Mouse (Mus musculus): Measurements from ENCODE around the gene Slc34a1. TPM values are rescaled to one million over a fixed set of nuclear protein-coding genes. Genes with fewer than 3 reads are reported as not detected.

Gene Slc34a1
- total RNA-seq, 2 experiments from 2014 or later: not detected

DNA sequence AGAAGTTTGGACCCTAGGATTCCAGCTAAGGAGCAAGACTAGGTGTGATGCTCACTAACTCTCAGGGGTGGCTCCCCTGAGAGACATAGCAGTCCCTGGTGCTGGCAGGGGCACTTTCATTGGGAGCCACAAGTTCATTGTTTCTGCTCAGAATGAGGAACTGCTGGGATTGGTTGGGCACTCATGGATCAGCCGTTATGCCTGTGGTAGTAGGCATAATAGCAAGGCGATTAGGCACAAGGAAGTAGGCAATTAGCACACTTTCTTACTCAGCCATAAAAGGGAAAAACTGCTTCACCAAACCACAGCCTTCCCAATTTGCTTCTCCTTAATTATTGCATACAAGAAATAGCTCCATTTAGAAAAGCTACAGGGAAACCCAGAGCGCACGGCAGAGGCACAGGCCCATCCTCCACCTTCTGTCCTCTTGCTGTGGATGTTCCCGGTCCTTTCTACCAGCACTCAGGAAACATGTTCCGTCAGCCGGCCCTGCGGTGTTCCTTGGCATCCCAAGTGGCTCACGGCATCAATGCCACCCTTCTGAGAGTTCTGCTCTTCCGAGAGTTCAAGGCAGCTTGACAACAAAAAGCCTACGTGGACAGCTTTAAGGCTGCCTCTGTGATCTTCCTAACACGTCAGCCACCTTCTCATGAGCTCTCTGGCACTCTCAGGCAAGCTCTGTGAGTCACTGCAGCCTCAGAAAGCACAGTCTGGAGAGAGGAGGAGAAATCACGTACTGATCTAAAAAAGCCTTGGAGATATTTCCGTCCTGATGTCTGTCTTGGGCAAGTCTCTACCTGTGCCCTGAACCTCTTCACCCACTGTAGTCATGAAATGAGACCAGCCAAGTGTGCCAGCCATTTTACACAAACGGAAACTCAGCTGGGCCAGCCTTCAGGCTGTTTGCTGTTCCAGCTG lies 6.2 kb downstream of the Slc34a1 start:
- DNase-seq (ENCODE audit: low spot score in 2 of 2): no peak

DNA sequence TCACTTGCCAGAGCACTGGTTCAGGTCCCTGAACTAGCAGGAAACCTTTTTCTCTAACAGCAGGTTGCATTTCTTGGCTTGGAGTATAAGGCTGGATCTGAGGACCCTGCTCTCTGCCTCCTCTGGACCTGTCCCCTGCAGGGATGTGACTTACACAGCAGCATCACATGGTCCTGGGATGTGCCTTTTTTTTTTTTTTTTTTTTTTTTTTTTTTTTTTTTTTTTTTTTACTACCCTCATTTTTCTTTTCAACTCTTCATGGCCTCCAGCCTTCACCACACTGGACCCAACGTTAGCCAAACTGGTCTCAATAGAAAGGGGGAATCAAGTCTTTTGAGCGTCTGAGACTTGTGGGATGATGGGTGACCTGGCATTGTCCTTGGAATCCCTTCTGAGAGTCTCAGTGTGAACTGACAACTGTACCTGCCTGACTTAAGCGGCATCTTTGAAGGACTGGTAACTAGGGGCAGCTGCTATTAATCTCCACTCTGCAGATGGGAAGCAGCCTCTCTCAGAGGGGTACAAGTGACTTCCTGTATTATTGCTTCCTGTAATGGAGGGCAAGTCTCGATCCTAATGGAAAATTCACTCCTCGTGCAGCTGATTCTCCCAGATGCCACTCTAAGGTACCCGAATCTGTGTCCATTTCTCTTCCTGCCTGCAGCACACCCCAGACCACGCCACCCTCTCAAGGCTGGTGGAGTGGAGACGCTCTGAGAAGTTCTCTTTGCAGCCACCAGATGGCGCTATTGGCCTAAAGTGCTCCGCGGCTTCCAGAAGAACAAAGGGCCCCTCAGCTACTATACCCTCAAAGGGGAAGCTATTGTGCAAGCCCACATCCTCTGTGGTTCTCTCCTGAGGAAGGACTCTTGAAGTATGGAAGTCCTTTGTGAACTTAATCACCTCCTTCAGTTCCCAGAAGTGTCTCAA lies 7.1 kb downstream of the Slc34a1 start:
- DNase-seq (ENCODE audit: low spot score in 2 of 2): peak; percentile 83

DNA sequence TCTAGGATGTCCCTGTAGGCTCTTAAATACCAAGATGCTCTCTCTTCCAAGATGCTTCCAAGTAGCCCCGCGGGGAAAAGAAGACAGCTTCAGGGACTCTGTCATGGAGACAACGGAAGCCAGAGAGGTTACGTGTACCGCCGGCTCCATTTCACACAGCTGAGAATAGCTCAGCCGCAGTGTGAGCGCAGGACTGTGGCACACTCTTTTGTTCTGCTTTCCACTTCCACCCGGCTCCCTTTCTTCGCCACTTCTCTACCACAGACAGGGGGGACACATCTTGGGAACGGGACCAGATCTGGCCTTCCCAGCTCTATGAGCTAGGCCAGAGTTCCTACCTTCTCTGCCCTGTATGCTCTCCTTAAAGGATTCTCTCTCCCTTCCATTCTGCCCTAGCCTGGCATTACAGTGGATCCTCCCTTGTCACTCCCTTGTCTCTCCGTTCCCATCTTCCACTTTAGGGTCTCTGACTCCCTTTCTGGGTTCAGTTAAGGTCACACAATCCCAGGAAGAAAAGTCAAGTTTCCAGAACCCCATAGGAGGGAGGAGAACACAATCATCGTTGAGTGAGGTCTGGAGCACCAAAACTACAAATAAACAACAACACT lies 7.9 kb downstream of the Slc34a1 start:
- DNase-seq (ENCODE audit: low spot score in 2 of 2): no peak

DNA sequence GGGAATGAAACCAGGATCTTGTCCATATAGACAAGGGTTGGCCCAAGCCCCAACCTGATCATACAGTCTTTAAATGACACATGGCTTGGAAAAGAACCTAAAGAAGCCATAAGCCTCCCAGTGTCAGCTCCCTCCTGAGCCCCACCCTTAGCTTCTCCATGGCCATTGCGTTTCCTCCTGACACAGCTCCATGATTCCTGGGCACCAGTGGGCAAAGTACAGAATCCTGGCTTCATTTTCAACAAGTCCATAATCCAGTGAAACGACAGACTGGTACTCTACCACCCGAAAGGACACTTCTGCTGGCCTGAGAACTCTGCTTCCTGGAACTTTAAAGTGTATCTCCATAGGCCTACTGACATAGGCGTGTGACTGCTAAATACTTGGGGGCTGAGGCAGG lies 9.4 kb downstream of the Slc34a1 start:
- no peak for DNase-seq (ENCODE audit: low spot score in 2 of 2)

DNA sequence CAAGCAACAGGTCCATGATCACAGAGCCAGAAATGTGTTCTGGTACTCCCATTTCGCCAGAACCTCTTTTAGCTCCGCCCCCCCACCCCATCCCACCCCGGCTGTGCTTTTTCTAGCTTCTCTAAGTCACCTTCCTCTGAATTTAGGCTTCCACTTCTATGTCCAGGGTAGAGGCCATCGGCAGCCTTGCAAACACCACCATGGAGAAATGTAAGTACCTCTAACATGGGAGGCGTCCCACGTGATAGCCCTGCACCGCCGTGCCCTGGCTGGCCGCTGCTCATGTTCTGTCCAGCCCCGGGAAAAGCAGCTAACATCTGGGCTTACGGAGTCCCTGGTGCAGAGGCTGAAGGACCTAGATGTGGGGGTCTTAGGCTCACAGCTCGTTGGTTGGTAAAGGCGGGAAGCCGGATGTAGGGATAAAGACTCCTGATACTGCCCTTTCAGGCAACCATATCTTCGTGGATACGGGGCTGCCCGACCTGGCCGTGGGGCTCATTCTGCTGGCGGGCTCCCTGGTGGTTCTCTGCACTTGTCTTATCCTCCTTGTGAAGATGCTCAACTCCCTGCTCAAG lies 10.6 kb downstream of the Slc34a1 start:
- DNase-seq (ENCODE audit: low spot score in 2 of 2): no peak

DNA sequence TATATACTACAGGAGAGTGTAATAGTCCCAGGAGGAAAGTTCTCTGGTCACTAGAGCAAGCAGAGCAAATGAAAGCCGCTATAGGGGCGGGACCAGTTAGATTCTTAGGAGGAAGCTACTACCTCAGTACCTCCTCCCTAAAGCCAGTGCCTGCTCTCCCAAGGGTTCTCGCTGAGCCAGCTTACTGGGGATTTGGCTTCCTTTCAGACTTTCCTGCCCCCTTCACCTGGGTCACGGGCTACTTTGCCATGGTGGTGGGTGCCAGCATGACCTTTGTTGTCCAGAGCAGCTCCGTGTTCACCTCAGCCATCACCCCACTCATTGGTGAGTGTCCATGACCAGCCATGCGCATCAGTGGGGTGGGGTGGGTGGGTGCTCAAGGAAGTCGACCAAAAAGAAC lies 13.8 kb downstream of the Slc34a1 start:
- DNase-seq (ENCODE audit: low spot score in 2 of 2): no peak

DNA sequence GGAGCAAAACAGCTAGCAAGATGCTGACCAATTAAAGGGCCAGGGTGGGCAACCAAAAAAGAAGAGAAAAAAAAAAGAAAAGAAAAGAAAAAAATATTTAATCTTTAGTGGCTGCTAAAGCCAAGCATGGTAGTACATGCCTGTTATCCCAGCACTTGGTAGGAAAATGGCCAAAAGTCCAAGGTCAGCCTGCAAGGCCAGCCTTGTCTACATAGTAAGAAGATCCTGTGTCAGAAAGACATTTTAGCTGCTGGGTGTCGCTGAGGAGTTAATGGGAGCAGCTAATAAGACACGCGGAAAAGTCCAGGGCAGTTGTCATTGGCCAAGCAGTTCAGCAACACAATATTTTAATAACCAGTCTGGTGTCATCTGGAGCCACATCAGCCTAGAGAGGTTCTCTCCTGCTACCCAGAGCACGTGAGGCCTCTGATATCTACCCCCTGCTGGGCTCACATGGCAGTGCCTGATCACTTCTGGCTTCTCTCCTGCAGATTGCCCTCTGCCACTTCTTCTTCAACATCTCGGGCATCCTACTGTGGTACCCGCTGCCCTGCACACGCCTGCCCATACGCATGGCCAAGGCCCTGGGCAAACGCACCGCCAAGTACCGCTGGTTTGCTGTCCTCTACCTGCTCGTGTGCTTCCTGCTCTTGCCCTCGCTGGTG lies 14.8 kb downstream of the Slc34a1 start:
- no peak for DNase-seq (ENCODE audit: low spot score in 2 of 2)

DNA sequence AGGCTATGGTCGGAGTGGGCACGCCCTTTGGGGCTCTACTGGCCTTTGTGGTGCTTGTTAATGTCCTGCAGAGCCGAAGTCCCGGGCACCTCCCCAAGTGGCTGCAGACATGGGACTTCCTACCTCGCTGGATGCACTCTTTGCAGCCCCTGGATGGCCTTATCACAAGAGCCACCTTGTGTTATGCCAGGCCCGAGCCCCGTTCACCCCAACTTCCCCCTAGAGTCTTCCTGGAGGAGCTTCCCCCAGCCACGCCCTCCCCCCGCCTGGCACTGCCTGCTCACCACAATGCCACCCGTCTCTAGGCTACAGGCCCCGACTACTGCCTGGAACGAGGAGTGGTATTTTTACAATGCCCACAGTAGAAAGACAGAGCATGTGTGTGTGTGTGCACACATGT lies 15.3 kb downstream of the Slc34a1 start:
- no peak for DNase-seq (ENCODE audit: low spot score in 2 of 2)

DNA sequence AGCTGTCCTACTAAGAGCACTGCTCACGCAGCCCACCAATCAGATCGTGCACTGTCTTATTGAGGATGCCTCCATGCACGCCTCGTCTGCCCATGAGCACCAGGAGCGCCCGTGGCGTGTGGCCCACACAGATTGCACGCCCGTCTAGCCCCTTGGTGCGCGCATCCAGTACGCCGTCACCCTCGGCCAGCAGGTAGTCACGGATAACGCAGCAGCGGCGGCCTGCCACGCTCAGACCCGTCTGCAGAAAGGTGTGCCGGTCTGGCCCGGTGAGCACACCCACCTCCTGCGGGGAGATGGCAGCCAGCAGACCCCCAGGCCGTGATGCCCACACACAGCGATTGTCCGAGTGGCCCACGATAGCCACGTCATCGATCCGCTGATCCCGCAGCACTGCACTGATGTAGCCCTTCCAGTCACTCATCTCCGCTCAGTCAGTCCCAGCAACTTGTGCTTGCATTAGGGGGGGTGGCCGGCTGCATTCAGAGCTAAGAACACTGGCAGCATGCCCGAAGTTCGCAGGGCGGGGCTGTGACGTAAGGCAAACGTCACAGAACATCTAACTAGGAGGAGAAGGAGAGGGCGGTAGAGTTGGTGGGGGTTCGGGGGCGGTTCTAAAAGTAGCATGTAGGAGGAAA lies 16.9 kb downstream of the Slc34a1 start, which contains the start of gene Pfn3:
Gene Pfn3, minus strand, starts transcription at position 490 of the 638 bp plus-strand sequence.
- DNase-seq (ENCODE audit: low spot score in 2 of 2): peak; percentile 45 to 72

DNA sequence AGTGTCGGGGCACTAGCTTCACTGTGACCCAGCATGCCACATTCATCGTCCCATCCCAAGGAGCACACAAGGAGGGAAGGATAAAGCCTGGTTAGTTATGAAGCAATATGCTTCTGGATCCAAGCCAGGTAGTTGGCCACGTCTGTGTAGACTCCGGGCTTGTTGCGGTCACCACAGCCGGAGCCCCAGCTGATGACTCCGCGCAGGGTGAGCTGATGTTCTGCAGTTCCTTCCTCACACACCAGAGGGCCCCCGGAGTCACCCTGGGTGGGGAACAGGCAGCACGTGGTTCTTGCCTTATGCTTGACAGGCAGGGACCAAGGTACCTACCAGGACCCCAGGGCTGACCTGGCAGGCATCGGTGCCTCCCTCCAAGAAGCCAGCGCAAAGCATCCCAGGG lies 20.0 kb downstream of the Slc34a1 start:
- peak; percentile 82 to 84 for DNase-seq (ENCODE audit: low spot score in 2 of 2)

DNA sequence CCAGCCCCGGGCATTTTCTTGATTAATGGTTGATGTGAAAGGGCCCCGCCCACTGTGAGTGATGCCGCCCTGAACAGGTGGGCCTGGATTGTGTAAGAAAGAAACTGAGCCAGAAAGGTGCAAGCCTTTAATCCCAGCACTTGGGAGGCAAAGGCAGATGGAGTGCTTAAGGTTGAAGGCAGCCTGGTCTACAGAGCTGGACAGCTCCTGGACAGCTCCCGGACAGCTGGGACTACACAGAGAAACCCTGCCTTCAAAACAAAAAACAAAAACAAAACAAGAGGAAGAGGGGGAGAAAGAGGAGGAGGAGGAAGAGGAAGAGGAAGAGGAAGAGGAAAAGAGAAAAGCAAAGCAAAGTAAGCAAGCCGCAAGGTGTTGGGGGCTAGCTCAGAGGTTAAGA lies 21.2 kb downstream of the Slc34a1 start:
- no peak for DNase-seq (ENCODE audit: low spot score in 2 of 2)

DNA sequence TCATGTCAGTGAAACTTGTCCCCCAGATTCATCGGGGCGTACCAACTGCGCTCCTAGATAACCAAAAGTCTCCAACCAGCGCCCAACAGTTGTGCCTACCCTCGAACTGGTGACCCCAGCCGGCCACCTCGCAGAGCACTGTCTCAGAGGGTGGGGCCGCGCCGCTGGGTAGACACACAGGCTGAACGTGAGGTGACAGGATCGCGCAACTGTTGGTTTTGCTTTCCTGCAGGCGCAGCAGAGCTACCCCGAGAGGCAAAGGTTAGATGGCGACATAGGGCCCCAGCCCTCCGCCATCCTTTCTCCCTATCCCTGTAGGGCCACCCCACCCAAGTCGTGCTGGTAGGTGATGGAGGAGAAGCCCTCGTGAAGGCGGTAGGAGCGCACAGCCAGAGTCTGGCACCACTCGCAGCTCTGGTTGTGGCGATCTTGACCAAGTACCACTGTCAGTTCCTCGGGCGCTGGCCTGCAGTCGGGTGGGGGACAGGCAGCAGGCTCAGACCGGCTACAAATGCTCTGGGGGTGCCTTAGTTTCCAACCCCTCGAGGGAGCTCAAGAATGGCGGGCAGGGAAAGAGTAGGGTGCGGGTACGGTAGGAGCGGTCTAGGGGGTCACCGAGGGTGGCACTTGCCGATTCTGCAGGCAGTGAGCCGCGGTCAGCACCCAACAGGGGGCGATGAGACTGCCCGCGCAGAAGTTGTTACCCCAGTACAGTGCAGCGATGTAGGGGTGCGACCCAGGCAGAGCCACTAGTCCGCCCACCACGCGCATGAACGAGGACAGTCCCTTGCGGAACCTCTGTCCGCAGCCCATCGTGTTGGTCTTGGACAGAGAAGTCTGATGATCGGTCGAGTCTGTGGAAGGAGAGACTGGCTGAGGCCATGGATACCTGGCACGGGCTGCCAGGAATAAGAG lies 22.3 kb downstream of the Slc34a1 start:
- DNase-seq (ENCODE audit: low spot score in 2 of 2): no peak

DNA sequence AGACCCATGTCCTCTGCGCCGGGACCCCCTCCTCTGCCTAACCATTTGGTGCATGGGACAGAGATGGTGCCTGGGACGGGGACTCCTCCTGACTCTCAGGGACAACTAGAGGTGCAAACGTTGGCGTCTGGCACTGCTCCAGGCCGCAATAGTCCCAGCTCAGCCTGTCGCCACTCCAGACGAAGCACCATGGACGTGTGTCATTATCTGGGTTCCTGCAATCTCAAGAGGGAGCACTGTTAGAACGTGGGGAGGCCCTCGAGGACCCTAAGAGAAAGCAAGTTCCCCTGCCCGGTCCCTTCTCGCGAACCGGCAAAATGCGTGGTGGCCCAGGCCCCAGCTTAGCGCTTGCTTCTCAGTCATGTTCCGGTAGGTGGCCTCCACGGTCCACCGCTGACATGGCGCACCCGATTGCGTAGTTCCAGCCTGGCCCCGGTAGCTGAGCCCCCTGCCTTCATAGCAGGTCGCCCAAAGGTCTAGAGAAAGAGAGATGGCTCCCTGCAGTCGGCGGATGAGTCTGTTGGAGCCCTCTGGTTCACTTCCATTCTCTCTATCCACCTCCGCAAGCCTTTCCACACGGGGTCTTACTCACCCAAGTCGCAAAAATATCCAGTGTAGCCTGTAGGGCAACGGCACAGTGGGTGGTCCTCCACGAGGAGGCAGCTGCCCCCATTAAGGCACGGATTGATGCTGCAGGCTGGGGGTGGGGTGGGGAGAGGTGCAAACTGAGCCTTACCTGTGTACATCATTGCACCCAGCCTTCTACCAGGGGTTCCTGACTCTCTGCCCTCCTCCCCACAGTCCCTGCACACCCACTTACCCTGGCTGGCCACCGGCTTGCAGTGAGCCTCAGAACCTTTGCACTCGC lies 23.2 kb downstream of the Slc34a1 start:
- DNase-seq (ENCODE audit: low spot score in 2 of 2): peak; percentile 64 to 76

DNA sequence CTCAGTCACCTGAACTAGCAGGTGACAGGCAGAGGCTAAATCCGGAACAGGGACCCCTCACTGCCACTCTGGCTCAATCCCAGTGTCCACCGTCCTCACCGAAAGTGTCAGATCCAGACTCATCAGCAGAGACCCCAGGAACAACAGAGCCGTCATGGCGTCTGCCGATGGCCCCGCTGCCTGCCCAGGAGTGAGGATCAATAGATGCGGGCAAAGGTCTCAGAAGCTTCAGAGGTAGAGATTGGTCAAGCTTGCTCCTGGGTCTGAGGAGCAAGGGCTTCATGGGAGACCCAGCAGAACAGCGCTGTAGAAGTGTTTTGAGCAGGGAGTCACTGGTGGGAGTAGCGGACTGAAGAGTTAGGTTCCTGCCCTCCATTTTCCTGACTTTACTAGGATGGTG lies 28.6 kb downstream of the Slc34a1 start, which contains the start of gene F12:
Gene F12, minus strand, starts transcription at position 181 of the 400 bp plus-strand sequence.
- DNase-seq (ENCODE audit: low spot score in 2 of 2): no peak

DNA sequence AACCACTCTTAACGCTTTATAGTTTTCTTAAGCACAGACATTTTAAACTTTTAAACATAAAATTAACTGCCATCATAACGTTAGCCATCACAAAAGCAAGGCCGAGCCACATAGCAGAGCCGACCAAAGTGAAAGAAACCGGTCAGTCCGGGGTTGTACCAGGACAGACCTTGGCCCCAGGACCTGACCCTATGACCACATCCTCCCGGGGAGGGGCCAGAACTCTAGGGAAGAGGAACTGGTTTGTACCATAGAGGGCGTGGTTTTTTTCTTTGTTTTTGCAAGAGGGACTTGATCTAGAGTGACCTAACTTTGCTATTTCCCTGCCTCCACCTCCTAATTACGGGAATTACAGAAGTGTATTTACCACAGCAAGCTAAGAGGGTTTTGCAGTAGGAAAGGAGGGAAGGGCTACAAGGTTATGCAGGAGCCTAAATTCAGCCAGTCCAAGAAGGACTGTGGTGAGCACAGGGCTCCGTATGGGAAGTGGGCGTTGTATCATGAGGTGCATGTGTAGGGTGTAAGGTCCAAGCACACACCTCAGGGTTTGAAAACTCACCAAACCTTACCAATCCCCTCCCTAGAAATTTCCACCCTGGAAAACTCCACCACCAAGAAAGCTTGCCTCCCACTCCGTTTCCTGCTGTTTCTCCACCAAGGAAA lies 31.4 kb downstream of the Slc34a1 start:
- no peak for DNase-seq (ENCODE audit: low spot score in 2 of 2)

DNA sequence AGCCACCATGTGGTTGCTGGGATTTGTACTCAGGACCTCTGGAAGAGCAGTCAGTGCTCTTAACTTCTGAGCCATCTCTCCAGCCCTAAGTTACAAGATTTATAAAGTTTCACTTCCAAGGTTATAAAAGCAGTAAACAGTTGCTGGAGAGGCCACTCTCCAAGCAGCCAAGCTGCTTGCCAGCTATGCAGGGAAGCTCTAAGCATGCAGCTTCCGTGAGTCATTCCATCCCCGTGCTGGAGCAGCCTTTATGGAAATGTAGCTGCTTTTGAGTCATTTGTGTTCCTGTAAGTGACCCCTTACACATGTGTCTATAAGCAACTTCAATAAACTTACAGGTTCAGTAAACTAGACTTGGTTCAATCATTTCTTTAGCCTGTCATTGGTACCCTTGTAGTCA lies 32.6 kb downstream of the Slc34a1 start:
- no peak for DNase-seq (ENCODE audit: low spot score in 2 of 2)
